Mouse (Mus musculus) megakaryocyte progenitor cell, adult 5-6 weeks (primary cell): ENCODE measurements at regions not wholly inside any gene's neighbourhood (a gene's known extent, or its start where the extent isn't known, plus 50 kb on each side); places are given as distances from the start of the nearest gene placed in this dataset.

ENCODE experiments used
- ATAC-seq: replicated peaks from 2 replicates; pipeline ENCODE4 v1.8.0; 2016; ENCODE audit warnings: mild to moderate bottlenecking, moderate TSS enrichment, inconsistent platforms; ENCODE audit not compliant: poor library complexity

- ATAC-seq, result no peak
Measured at GRCm38 (mm10) chr11:64579826-64580225, 143.4 kb upstream of the F930015N05Rik start.

- ATAC-seq, result no peak
Measured at GRCm38 (mm10) chr11:64586056-64586455, 149.6 kb upstream of the F930015N05Rik start.

DNA sequence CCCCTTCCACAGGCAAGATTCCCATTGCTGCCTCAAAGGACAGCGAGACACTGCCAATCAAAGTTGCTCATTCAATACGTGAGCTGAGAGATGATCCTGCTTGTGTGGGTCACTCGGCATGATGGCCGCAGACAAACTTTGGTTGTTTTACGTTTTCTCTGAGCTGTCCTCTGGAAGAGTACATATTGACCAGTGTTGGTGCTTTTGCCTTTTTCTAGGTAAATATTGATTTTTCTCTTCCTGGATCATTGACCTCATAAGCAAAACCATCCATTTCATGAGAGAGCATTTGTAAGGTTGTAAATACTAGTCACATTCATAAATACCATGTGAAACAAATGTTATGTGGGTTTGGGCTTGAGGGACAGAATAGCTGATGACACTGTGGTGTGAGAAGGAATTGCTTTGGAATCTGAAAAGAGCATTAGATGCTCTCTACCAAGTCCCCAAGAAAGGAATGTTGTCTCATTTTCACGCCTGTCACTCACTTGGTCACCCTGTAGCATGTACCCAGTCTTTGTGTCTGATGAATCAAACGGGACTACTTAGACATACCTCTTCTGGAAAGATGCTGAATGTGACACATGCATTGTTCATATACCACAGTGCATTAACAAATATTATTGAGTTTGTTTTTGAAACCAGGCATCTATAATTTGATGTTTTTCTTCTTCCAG is 150.7 kb upstream of the F930015N05Rik start:
- ATAC-seq, result no peak

DNA sequence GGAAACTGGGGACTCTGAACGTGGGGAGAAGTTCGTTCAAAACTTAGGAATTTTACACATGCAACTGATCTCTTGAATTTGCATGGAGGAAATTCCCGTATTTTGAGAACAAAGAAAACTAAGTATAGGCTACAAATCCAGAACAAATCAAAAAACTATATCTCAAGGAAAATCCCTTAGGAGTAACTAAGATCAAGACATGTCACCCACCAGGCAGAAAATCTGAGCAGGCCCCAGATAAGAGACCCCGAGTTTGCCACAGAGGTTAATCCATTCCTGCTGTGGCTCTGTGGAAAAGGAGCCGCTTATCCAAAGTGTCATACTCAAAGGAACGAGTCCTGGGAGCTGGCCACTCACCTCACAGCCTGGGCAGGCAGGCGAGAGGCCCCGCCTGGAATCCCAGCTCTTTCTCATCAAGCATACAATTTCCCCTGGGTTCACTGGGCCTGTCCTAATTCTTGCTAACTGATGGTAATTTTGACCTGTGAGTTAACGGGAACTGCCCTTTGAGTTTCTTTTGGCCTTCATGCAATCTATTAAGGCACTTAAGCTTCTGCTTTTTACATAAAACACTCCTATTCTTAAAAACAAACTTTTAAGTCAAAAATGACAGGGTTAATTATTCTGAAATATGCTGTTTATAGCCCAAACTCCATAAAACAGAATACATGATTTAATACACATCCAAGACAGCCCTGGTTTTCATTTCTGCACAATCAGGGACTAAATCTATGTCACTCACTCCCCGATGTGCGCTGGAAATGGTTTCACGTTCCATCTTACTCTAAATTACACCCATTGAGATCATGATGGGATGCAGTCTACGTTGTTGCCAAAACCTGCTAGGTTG is 151.5 kb upstream of the F930015N05Rik start:
- no peak for ATAC-seq

GRCm38 (mm10) chr11:64588601-64588989 is 152.1 kb upstream of the F930015N05Rik start:
- ATAC-seq, result peak; percentile 69

DNA sequence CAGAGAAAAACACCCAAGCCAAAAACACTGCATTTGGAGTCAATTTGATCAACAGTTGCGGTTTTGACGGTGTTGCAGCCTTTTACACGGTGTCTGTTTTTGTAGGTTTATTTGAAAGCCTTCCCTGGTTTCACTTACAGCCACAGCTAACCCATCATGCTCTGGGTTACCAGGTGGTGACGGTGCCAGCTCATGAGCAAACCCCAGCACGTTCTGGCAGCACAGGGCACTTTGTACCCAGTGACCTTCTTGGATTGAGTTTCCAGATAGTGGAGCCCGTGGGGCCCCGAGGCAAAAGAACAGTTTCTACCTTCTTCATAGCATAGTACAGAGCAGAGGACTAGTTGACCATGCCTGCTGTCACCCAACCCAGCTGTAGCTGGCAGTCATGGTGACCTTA is 152.6 kb upstream of the F930015N05Rik start:
- no peak for ATAC-seq

DNA sequence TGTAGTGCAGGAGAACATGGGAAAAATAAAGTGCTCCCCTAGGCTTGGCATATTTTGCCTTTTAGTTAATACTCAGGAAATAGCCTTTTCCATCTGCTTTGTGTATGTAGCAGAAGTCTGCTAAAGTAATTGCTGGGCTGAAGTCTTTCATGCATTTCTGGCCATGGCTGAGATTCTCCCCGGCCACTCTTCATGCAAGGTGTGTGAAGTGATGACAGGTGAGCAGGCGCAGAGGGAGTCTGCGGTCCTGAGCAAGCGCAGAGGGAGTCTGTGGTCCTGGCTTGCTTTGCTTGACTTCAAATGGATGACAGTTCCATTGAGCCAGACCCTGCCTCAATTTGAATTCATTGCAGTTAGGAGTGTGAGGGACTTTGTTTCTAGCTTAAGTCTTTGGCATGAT is 153.6 kb upstream of the F930015N05Rik start:
- ATAC-seq, result no peak

- ATAC-seq, result no peak
Measured at GRCm38 (mm10) chr11:64592253-64592652, 155.8 kb upstream of the F930015N05Rik start.

GRCm38 (mm10) chr11:64597305-64597704 is 160.9 kb upstream of the F930015N05Rik start:
- ATAC-seq, result no peak

DNA sequence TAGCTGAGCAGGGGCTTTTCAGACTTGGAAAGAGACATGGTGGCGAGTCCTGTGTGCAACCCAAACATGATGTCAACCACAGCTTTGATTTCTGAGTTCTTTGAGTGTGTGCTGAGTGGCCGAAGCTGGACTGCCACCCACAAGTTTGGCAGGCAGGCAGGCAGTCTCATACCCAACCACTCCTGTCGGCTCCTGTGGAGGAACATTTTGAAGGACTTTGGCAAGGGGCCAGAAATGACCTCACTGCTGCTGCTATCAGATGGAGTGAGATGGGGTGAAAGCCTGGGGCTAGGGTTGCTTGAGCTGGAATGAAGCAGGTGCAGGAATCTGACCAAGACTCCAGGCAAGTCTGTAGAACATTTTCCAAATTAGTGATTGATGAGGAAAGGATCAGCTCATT is 162.7 kb upstream of the F930015N05Rik start:
- no peak for ATAC-seq

DNA sequence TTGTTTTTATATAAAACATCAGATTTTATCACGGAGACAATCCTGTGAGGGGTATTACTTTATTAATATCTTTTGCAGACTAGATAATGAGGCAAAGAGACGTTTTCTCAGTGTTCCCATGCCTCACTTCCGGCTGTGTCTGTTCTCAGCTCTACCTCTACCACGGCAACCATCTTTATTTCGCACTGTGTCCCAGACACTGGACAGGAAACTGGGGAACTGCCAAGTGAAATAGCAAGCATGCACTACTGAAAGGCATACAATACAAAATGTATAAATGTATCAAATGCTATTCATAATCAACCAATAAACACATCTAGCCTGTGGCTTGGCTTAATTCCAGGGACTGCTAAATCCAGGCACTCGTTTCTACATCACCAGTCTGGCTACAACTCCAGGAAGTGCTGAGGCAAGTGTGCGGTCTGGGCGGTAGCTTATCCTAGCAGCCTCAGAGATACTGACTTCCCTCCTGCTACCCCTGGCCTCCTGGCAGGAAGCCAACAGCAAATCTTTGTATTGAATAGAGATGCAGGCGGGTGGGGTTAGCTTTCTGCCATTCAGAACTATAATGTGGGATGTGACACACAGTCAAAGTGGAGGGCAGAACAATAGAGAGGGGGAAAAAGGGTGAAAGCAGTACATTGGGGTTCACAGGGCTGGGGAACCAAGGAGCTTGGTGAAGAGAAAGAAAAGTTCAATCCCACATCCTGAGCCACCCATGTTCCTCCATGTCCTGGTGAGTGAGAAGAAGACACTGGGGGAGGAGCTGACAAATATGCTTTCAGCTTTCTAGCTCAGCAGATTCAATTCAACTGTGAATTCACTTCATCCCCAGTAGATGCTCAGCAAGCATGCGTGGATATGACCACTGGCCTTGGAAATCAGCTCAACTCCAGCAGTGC is 164.0 kb upstream of the F930015N05Rik start:
- ATAC-seq, result peak; percentile 98

- no peak for ATAC-seq
Measured at GRCm38 (mm10) chr11:64609043-64609442, 172.6 kb upstream of the F930015N05Rik start.

GRCm38 (mm10) chr11:64610724-64611123 is 174.3 kb upstream of the F930015N05Rik start:
- peak; percentile 84 for ATAC-seq

DNA sequence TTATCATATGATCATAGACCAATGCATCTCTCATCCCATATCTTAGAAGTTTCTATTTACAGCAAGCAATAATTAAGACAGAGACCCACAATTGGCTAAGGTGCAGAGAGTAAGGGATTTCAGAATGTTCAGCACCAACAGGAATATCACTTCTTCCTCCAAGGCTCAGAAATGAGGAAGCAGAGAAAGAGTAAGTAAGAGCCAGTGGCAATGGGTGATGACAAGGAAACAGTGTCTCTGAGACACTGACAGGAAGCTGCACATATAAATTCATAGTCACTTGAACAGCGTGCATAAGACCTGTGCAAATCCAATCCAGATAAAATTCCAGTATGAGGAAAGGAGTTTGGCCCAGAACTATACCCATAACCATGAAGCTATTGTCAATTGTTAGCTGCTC is 178.7 kb upstream of the F930015N05Rik start:
- ATAC-seq, result peak; percentile 73

DNA sequence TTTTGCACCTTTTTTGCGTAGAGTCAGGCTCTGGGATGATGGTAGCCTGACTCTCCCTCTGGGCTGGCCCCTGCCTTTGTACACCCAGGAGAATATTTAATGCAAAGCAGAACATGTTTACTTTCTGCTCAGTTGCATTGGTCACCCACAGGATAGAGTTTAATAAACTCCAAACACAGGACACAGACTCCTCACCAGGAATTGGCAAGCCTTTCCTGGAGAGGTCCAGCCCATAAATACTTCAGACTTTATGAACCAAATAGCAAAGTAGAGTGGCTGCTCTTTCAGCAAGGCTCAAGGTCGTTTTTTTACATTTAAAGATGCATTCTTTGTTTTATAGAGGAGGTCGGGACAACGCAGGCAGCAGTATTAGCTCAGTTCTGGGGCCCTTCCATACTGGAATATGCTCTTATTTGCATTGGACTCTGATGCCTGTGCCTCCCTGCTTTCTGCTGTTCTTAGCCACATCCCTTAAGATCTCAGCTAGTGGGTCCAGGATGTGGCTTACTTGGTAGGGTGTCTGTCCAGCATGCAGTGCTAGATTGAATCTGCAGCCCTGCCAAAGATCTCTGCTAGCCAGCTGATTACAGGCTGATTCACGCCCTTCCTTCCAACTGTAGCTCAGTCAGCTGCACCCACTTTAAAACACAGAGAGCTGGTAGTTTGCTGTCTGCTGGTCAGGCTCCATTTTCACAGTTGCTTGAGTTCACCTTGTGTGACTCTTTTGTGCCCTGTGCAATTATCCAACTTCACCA is 182.4 kb upstream of the F930015N05Rik start:
- no peak for ATAC-seq

GRCm38 (mm10) chr11:64627180-64627579 is 190.7 kb upstream of the F930015N05Rik start:
- no peak for ATAC-seq

DNA sequence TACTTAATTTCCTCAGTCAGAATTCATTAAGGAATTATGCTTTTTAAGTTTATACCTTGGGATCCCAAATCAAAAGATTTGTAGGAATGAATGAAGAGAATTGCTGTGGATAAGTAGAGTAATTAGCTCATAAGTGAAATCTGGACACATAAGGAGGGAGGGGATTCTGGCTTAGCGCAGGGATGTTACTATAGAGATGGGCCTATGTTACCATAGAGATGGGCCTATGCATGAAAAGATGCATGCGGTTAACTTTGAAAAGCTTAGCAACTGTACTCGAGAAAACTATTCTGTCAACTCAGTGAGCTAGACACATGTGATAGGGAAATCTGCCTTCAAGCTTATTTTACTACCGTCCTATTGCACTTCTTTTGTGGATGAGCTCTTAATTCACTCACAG is 204.5 kb upstream of the F930015N05Rik start:
- ATAC-seq, result no peak

GRCm38 (mm10) chr11:64643171-64643570 is 206.7 kb upstream of the F930015N05Rik start:
- ATAC-seq, result no peak

DNA sequence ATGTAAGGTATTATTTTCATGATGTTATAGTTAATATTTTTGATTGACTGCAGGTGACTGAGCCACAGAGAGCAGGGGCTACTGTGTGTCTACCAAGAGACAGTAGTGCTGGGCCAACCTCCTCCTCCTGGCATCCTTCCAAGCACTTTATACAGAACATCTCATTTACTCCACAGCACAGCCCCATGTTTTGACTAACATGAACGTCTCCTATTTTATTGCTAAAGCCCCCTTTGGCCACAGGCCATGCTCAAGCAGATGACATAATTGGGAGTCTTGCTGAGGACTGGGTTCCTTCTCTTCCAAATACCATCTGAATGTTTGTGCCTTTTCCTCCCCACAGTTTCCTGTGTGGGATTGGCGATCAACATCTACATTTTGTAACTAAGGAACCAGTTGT is 211.5 kb upstream of the F930015N05Rik start:
- no peak for ATAC-seq

DNA sequence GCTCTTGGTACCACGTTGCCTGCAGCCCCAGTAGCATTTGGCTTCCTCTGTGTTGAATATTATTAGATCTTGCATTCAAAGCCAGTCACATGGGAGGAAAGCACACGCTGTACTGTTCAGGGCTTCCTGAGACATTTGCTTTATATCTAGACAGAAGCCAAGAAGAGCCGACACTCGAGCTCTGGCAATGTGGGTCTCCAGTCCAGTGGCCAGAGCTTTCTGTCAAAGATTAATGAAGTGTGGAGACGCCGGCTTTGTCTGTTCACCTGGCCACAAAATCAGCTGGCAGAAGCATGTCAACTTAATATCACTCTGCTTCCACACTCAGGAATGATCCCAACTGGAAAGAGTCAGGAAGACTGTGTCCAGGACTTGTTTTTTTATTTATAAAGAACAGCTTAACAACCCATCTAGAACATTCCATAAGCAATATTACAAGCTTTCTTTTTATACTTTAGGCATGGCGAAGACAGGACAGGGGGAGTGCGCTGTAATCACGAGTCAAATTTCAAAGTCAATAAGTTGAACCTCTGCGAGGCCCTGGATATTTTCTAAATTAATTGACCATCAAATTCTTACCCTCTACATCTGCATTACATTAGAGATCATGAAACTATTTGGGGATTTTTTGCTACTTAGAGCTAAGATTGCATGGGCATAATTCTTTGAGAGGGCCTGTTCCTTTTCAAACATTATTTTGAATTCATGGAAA is 214.3 kb upstream of the F930015N05Rik start:
- ATAC-seq, result no peak
